Mouse (Mus musculus) liver, postnatal 0 days (tissue): Measurements from ENCODE around the gene Gm3164.
"Not testable (repeated sequence)": the region's sequence is repeated elsewhere in the genome, so short reads cannot be mapped to it uniquely, and the experiment has no call there.

Experiments
- CTCF ChIP-seq: sonication (generic); IDR thresholded peaks from 2 replicates; pipeline ENCODE4 v1.5.1; 2016; ENCODE audit warnings: antibody characterized with exemption, low read depth
- EP300 ChIP-seq: IDR thresholded peaks from 2 replicates; pipeline ENCODE4 v1.6.1; 2016; ENCODE audit warnings: antibody characterized with exemption, low read depth, mild to moderate bottlenecking

DNA sequence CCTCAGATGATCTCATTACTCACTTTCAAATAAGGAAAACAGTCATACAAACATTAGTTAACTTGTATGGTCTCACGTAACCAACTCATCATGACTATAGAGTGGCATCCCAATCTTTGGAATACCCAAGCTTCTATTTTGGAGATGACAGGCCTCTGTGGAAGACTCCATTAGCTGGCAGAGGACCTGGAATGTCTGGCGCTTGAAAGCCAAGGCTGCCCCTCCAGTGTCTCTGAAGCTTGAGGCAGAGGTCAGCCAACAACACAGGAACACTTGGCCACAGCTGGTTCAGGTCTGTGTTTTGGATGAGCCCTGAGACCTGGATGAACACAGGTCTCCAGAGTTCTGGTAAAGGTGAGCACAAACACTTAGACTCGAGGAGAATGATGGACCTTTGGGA, 45.6 kb upstream of the Gm3164 start:
- TF ChIP-seq EP300, CTCF: not testable (repeated sequence)
